8 mouse cellular contexts compared by ENCODE assay signal in genomic region chr6:125481667-125482390, GRCm38 (mm10). TPM values are rescaled to one million over a fixed set of nuclear protein-coding genes. Genes with fewer than 3 reads are reported as not detected.
DNase-seq lines count a peak whose midpoint lies in the region; ATAC-seq lines count a peak whose summit lies in the region.

No protein-coding gene starts in this region.

- peak; percentile 70 for ATAC-seq in granulocyte monocyte progenitor cell, adult 5-6 weeks (replicated peaks; ENCODE audit: poor library complexity, severe bottlenecking)
- no peak for ATAC-seq in limb, embryonic 12.5 days (ENCODE audit: insufficient number of reproducible peaks, insufficient read depth, low FRiP score, low TSS enrichment, low read depth)
- ATAC-seq in neural tube, embryonic 14.5 days (ENCODE audit: low read depth), result no peak

- 55% methylated on average over 7 of the region's 7 CpGs for WGBS in limb, embryonic 12.5 days
- WGBS in neural tube, embryonic 14.5 days, result 50% methylated on average over 7 of the region's 7 CpGs

- no peak overlapping the region for H3K4me3 ChIP-seq in limb, embryonic 12.5 days (replicated peaks)
- H3K4me3 ChIP-seq in neural tube, embryonic 14.5 days (ENCODE audit: low read depth, low read length), result no peak overlapping the region

- H3K27ac ChIP-seq in limb, embryonic 12.5 days, result peak overlapping the region; percentile 69
- H3K27ac ChIP-seq in neural tube, embryonic 14.5 days (ENCODE audit: low read depth, low read length), result peak overlapping the region; percentile 5; the same call in 1 of the 2 replicates

- DNase-seq in thymus, postnatal 0 days (ENCODE audit: low spot score), result peak; percentile 19
- no peak for DNase-seq in thymus, postnatal 10 days (ENCODE audit: low spot score in 2 of 2)
- DNase-seq in cerebellum, adult 11 months, result no peak
- no peak for DNase-seq in embryo, embryonic 10 days (ENCODE audit: low spot score)
- DNase-seq in layer of hippocampus, adult 11-12 months (ENCODE audit: low spot score), result no peak

- no peaks in the 10 kb centered on the region for H3K9me3 ChIP-seq in limb, embryonic 12.5 days
- no peaks in the 10 kb centered on the region for H3K9me3 ChIP-seq in neural tube, embryonic 14.5 days (ENCODE audit: control insufficient read depth, low read length)

- peaks cover 41% of the 10 kb centered on the region for H3K4me1 ChIP-seq in limb, embryonic 12.5 days (replicated peaks)
- 0 out of 2 replicates have a peak, but pooled peaks cover 8% of the 10 kb centered on the region for H3K4me1 ChIP-seq in neural tube, embryonic 14.5 days (ENCODE audit: control insufficient read depth, insufficient read depth, low read length)

- H3K4me2 ChIP-seq in limb, embryonic 12.5 days, result no peak overlapping the region
- no peak overlapping the region for H3K4me2 ChIP-seq in neural tube, embryonic 14.5 days (ENCODE audit: low read depth, low read length)

- H3K27me3 ChIP-seq in limb, embryonic 12.5 days, result 0 out of 2 replicates have a peak, but pooled peaks cover 3% of the 10 kb centered on the region
- H3K27me3 ChIP-seq in neural tube, embryonic 14.5 days (ENCODE audit: control insufficient read depth, insufficient read depth, low read length), result no peaks in the 10 kb centered on the region

- H3K36me3 ChIP-seq in limb, embryonic 12.5 days, result no peaks in the 10 kb centered on the region
- H3K36me3 ChIP-seq in neural tube, embryonic 14.5 days (ENCODE audit: control insufficient read depth, insufficient read depth, low read length), result no peaks in the 10 kb centered on the region

- no peak overlapping the region for H3K9ac ChIP-seq in limb, embryonic 12.5 days (replicated peaks)
- H3K9ac ChIP-seq in neural tube, embryonic 14.5 days (replicated peaks; ENCODE audit: low read depth, low read length), result no peak overlapping the region

RNA-seq across cellular contexts. Expression of gene Cd9, which starts 12.8 kb away (rescaled TPM):
- 85.6 and 85.9 TPM in 2 replicates for polyA plus RNA-seq in thymus, postnatal 0 days (2015; fragmentation: Nextera tagmentation; extraction: Ambion mirVana)
- total RNA-seq in granulocyte monocyte progenitor cell, adult 5-6 weeks (2014; fragmentation: Nextera tagmentation), result 22.5 and 27.5 TPM in 2 replicates
- 27.7 and 31.3 TPM in 2 replicates for total RNA-seq in granulocyte monocyte progenitor cell, adult 5-6 weeks (2017)
- 65.5 and 71.0 TPM in 2 replicates for polyA plus RNA-seq in limb, embryonic 12.5 days (2016; fragmentation: Nextera tagmentation; extraction: Ambion mirVana)
- 88.4 and 102 TPM in 2 replicates for polyA plus RNA-seq in neural tube, embryonic 14.5 days (2014; fragmentation: Nextera tagmentation; extraction: Ambion mirVana)
